Mouse (Mus musculus): ENCODE results near the gene Ddah2.

- TF ChIP-seq CTCF (IDR thresholded peaks at IDR 0.05; ENCODE audit: low read depth) (peak; percentile 49), EP300 (IDR thresholded peaks at IDR 0.05; ENCODE audit: low read depth) (no peak)
These were observed 9.2 kb upstream of the Ddah2 start, which contains the start of gene Clic1 for GRCm38 (mm10) chr17:35049561-35050016.

Measured in liver, postnatal 0 days (tissue).